Mouse (Mus musculus): Measurements from ENCODE around the gene Wdr95.
"Not testable (repeated sequence)": the region's sequence is repeated elsewhere in the genome, so short reads cannot be mapped to it uniquely, and the experiment has no call there.

Gene Wdr95

GRCm38 (mm10) chr5:149517116-149517515 lies 11.4 kb upstream of the Wdr95 start:
- DNase-seq: no peak

GRCm38 (mm10) chr5:149520806-149521205 lies 7.7 kb upstream of the Wdr95 start:
- no peak for DNase-seq

- DNase-seq: no peak
Measured at GRCm38 (mm10) chr5:149523856-149524241, 4.6 kb upstream of the Wdr95 start.

- DNase-seq: peak; percentile 14 to 53
Measured at GRCm38 (mm10) chr5:149524242-149524858, 4.1 kb upstream of the Wdr95 start.

GRCm38 (mm10) chr5:149525055-149525785 lies 3.3 kb upstream of the Wdr95 start:
- no peak for DNase-seq

- no peak for DNase-seq
Measured at GRCm38 (mm10) chr5:149526467-149526951, 2.0 kb upstream of the Wdr95 start.

- DNase-seq: not testable (repeated sequence)
Measured at GRCm38 (mm10) chr5:149527292-149527691, 1.2 kb upstream of the Wdr95 start.

GRCm38 (mm10) chr5:149533847-149534246 lies 5.4 kb downstream of the Wdr95 start:
- DNase-seq: no peak

GRCm38 (mm10) chr5:149536005-149536404 lies 7.5 kb downstream of the Wdr95 start:
- no peak for DNase-seq

- DNase-seq: no peak
Measured at GRCm38 (mm10) chr5:149537796-149538511, 9.5 kb downstream of the Wdr95 start.

GRCm38 (mm10) chr5:149538531-149538930 lies 10.1 kb downstream of the Wdr95 start:
- DNase-seq: no peak

- DNase-seq: no peak
Measured at GRCm38 (mm10) chr5:149539051-149539450, 10.6 kb downstream of the Wdr95 start.

- no peak for DNase-seq
Measured at GRCm38 (mm10) chr5:149551179-149551578, 22.7 kb downstream of the Wdr95 start.

GRCm38 (mm10) chr5:149552742-149553141 lies 24.3 kb downstream of the Wdr95 start:
- DNase-seq: no peak

GRCm38 (mm10) chr5:149553373-149553772 lies 24.9 kb downstream of the Wdr95 start:
- DNase-seq: no peak

- no peak for DNase-seq
Measured at GRCm38 (mm10) chr5:149554397-149554796, 25.9 kb downstream of the Wdr95 start.

GRCm38 (mm10) chr5:149560903-149561588 lies 32.6 kb downstream of the Wdr95 start:
- DNase-seq: no peak

- DNase-seq: no peak
Measured at GRCm38 (mm10) chr5:149566026-149566425, 37.5 kb downstream of the Wdr95 start.

GRCm38 (mm10) chr5:149566957-149567356 lies 38.5 kb downstream of the Wdr95 start:
- no peak for DNase-seq

- no peak for DNase-seq
Measured at GRCm38 (mm10) chr5:149568993-149569392, 40.5 kb downstream of the Wdr95 start.

- no peak for DNase-seq
Measured at GRCm38 (mm10) chr5:149576977-149577376, 48.5 kb downstream of the Wdr95 start.

GRCm38 (mm10) chr5:149577449-149577848 lies 49.0 kb downstream of the Wdr95 start:
- no peak for DNase-seq

- no peak for DNase-seq
Measured at GRCm38 (mm10) chr5:149582642-149583262, 54.3 kb downstream of the Wdr95 start.
